Mouse (Mus musculus) G1E-ER4 (cell line): ENCODE data around the gene Fam19a2. TPM values are rescaled to one million over a fixed set of nuclear protein-coding genes. Genes with fewer than 3 reads are reported as not detected.

Source experiments
- GATA1 ChIP-seq: IDR thresholded peaks from one replicate; pipeline ENCODE4 v1.8.0; 2012; ENCODE audit warnings: low read length, inconsistent platforms
- polyA plus RNA-seq: library from polyadenylated mRNA; stranded (reverse); fragments of >175 nt; gene quantifications from 2 replicates; pipeline ENCODE4 v1.2.3, GENCODE M21; 2012

Gene Fam19a2
- polyA plus RNA-seq, 1 experiment: not detected

DNA sequence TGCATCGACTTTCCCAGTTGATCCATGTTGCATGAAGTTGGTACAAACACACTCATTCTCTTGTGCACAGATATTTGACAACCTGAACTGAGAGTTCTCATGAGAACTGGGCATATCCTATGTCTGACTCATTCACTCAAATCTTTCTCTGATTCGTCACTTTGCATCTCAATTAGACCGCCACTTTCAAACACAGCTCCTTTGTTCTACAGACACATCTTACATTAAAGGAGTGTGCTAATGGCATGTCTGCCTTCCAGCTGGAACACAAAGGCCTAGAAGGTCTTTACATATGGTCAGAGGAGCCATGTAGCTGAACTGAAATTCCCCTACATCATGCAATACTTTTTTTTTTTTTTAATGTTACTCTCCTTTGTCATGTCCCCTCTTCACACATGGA is 333.3 kb downstream of the Fam19a2 start:
- no peak for TF ChIP-seq GATA1

DNA sequence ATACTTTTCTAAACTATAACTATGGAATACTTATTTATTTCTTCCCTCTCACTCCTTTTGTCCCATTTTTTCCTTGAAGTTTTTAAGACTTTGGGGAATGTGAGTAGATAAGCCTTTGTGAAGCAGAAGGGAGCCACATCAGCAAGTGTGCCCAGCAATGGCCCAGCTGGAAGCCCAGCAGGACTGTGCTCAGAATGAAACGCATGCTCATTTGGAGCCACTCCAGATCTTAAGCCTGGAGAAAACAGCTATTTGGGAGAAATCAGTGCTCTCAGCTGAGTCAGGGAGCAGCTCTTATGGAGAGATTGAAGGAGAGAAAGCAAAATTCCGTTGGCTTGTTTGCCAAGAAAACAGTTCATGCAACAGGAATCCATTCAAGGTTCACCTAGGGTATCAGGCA is 341.9 kb downstream of the Fam19a2 start:
- no peak for TF ChIP-seq GATA1

DNA sequence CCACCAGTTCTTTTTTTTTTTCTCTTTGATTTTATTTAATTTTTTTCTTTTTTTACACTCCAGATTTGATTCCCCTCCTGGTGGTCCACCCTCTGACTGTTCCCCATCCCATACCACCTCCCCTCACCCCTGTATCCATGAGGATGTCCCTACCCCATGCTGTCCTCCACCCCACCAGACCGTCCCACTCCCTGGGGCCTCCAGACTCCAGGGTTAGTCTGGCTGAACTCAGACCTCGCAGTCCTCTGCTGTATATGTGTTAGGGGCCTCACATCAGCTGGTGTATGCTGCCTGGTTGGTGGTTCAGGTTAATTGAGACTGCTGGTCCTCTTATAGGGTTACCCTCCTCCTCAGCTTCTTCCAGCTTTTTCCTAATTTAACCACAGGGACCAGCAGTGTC is 362.9 kb downstream of the Fam19a2 start:
- no peak for TF ChIP-seq GATA1

DNA sequence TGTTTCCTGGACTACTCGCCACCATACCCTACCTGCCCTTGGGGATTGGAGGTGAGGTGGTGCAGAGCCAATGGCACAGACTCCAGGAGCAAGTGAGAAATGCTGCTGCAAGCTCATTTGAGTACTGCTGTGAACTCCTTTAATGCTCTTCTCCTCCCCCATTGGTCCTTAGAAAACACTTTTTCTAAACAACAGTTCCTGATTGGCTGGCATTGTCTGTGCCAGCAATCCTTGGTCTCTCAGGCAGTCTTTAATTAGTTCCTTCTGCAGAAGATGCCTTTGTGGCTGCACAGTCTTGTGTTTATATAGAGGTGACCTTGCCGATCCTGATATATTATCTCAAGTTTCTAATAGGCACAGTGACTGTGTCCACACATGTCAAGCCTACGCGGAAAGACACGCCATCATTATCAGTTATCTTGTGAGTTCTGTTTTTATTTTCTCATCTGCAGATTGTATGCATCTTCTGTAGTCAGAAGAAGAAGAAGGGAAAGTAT is 365.5 kb downstream of the Fam19a2 start:
- TF ChIP-seq GATA1: no peak

DNA sequence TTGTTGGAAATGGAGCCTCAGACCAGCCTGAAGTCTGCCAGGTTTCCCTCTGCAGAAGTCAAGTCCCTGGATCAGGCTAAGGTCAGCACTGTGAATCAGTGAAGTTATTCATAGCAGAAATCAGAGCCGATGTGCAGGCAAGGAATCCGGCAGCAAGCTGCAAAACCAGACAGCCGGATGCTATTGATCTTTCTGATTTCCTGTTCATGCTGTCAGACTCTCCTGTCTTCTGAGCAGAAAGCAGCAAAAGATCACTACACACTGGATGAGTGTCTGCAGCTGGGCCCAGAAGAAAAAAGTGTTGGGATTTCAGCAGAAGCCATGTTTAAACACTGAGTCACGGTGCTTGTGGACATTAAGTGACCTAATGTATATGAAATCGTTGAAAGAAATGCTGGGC is 368.2 kb downstream of the Fam19a2 start:
- TF ChIP-seq GATA1: no peak

DNA sequence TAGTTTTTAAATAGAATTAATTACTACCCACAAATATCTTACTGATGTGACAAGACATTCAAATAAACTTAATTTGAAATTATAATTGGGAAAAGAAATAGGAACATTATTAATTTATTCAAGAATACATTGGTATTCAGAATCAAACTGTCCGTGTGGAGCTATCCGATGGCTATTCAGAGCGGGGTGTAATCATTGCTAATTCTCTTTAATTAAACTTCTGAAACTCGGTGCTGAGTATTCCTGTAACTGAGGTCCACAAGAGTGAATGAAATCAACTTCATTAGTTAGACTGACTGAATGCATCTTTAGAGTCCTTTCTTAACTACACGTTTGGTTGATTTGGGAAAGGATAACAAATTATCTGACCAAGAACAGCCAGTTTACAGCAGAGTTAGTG is 372.9 kb downstream of the Fam19a2 start:
- no peak for TF ChIP-seq GATA1

DNA sequence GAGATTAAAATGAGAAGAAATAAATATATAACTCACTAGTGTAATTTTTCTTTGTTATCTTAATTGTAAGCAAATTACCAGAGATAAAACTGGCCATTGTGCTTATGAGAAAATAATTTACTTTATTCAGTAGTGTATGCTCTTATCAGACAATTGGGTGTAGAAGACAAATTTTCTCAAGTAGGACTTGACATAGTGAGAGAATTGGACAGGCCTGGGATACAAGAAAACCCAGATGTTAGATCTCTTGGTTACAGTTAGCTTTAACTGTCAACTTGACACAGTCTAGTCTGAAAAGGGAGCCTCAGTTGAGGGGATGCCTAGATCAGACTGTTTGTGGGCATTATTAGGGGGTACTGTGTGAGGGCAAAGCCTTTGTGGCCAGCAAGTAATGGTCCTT is 373.7 kb downstream of the Fam19a2 start:
- no peak for TF ChIP-seq GATA1

DNA sequence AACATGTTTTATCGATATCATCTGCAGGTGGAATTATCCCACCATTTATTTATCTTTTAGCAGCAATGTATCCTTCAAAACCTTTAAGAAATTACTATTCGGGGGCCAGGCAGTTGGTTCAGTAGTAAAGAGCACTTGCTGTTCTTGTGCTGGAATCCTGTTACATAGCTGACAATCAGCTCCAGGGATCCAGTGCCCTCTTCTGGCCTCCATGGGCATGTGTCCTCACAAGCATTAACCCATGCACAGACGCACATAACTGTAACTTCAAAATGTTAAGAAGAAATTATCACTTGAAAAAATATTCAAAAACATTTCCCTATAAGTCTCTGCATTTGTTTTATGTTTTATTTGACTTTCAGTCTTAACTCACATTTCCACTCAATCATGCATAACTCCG is 381.8 kb downstream of the Fam19a2 start:
- no peak for TF ChIP-seq GATA1

DNA sequence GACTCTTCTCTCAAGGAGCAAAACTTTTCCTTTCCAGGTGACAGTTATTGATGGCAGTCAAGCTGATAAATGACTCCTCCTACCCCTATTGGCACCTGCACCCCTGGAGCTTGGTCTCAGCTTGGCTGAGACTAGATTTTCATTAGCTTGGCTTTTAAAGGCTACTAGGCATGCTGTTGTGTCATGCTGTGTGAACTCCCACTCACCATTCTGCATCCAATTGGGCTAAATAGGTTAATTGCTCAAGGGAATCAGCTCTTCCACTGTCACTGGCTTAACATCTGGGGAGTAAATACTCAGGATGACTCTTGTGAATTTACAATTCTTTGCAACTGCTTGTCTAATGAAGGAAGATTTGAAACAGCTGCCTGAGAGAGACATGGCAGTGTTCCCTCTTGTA is 407.4 kb downstream of the Fam19a2 start:
- TF ChIP-seq GATA1: no peak

DNA sequence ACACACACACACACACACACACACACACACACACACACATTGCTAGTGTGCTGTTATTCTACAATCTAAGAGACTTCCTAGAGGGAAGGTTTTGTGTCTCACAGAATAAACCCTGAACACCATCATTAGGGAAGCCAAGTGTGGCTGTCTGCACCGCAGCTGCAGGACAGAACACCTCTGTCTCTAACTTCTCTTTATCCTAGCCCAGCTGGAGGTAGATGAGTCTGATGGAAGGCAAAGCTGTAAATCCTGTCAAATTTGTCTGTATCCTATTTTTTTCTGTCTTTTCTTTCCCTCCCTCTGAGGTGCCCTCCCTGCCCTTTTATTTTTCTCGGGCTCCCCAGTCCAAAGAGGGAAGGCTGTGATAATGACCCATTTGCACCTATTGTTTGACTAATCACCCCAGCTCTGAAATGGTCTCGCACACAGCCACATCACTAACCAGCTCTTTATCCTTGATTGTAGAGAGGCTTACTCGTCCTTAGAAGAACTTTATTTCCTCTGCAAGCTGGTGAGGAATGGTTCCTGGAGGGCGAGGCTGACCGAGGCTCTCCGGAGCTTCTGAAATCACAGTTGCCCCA is 414.6 kb downstream of the Fam19a2 start:
- no peak for TF ChIP-seq GATA1

DNA sequence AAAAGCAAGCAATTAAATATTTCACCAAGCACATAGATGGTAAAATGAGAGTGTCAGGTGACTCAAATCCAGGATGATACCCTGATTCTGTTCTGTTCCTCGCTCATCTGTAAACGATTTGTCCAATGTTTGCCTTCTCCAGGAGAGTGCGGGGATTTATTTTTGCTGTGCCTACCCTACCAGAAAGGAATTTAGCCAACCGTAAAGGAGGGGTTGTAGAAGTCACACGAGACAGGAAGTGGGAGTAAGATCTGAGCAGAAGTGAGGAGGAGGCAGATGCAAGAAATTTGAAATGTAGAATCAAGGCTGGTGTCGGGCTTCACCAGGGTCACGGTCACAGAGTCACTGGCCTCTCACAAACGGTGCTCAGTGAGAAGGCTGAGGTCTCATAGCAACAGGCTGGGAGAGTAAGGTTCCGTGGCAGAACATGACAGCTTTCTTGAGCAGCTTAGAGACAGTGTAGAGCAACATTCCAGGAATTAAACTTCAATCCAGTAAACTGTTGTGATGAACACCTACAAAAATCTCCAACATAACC is 419.0 kb downstream of the Fam19a2 start:
- TF ChIP-seq GATA1: no peak

DNA sequence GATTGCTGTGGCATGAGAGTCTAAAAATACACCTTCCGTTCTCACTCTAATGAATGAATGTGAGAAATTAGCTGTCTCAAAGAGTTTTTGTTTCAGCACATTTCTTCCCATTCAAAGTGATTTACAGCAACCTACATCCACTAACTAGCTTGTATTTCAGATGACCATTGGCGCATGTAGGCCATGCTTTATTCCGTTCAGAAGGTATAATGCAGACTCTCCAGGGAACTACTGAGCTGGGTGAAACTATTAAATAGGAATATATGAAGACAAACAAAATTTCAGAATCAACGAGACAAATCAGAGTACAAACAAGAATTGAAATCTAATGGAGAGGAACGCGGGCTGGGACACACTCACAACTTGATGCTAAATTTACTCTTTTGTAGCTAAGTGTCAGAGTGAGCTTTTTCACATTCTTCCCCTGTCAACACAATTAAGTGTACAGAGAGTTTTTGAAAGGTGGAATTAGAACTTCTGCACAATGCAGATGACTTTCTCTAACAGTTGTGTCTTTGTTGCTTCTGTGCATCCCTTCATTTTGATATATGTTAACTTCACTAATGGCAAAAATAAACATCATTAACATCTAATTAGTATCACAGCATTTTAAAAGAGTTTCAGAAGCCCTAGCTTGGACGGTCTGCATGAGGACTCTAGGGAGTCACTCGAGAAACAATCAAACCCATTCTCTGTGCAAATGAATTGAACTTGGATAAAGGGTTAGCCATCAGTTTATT is 428.6 kb downstream of the Fam19a2 start:
- TF ChIP-seq GATA1: no peak

DNA sequence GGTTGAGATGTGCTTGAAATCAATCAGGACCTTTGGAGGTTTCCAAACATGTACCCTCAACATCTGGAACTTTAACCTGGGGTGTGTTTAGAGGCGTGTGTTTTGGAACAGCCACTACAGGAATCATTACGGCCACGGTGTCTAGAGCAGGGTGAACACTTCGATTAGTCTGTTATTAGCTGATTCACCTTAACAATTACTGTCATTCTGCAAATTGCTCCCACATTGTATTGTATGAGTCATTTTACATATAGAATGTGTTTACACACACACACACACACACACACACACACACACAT is 429.1 kb downstream of the Fam19a2 start:
- no peak for TF ChIP-seq GATA1

DNA sequence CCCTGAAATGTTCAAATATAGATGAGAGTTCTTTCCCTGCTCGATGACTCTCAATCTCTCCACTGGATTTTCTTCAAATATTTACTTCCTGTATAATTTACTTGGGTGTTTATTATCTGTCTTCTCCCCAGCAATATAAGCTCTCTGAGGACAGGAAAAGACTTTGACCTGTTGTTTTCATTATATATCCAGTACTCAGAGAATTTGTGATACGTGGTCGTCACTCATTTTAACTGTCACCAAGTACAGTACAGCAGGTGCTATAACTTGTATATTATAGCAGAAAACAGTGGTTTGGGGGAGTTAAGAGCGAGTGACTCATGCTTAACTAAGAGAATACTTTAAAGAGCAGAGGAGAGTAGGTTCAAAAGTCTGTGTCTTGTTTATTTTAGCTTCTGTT is 438.8 kb downstream of the Fam19a2 start:
- TF ChIP-seq GATA1: no peak

DNA sequence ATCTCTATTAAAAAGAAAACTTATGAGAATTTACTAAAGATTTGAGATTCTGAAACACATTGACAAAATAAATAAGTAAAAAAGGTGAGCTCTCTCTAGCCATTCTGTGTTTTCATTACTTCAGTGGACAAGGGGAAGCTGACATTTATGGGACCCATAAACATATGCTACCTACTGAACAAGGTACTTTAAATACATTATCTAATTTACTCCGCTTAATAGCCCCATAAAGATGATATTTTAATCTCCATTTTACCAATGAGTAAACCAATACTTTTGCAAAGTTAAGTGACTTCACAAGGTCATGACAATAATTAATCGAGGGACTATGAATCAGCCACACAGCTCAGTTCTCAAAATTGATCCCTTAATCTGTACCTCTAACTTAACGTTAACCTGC is 443.2 kb downstream of the Fam19a2 start:
- no peak for TF ChIP-seq GATA1

DNA sequence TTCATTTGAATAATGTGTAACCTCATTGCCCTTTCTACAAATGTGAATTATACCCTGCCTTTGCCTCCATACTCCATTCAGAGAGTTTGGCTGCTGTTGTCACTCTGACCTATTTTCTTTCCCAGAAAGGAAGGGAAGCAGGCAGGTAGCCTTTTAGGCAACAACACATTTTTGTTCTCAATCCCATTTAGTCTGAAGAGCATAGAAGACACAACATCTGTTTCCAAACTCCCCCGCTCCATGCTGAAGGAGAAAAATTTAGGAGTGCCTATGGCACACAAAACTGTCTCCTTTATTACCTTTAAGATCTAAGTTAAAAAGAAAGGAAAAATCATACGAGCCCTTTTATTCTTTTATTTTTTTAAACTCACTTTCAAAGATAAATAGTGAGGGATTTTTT is 446.9 kb downstream of the Fam19a2 start:
- no peak for TF ChIP-seq GATA1

DNA sequence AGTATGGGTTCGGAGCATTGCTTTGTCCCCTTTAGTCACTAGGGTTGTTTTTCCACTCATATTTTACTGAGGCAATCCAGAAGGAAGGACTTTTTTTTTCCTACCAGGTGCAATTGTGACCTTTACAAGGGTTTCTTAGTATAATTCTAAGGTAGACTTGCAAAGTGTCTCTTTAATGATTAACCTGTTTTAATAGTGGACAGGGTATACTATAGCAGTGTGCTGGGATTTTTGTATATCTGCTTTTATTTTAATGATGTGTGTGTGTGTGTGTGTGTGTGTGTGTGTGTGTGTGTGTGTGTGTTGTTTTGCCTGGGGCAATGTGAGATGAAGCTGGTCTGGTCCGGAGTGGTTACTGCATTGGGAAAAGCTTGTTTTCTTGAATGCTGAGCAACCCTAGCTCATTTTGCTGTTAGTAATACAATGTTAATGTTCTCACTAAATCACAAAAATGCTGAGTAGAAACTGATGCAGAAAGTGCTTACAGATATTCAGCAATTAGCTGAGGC is 458.2 kb downstream of the Fam19a2 start:
- TF ChIP-seq GATA1: no peak

DNA sequence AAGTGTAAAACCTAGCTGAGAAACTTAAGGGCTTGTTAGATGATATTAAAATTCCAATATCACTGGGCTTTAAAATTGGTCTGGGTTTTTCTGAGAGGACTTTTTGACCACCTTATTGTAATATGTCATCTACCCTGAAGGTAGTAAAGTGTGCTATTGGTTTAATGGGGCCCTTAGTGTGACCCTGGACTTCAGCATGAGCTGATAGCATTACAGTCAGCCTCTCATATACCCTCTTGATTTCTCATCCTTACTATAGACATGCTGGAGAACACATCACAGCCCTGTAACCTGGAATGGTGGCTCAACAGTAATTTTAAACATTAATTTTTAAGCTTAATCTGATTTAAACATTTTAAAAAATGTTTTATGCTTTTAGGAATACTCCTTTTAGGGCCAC is 459.8 kb downstream of the Fam19a2 start:
- TF ChIP-seq GATA1: no peak
